Mouse (Mus musculus) intestine, embryonic 15.5 days (tissue): ENCODE measurements around the gene Guk1. TPM values are rescaled to one million over a fixed set of nuclear protein-coding genes. Genes with fewer than 3 reads are reported as not detected.

Experiments
- ATAC-seq: fragments of 200-750 bp; cut with Nextera tagmentation; 2 replicates; pipeline ENCODE4 v1.8.0; 2017; ENCODE audit warnings: moderate TSS enrichment, moderate library complexity
- H3K27ac ChIP-seq: fragments of 300-500 bp; sonication (generic); 2 replicates; pipeline ENCODE4 v1.5.1; 2015; ENCODE audit warnings: mild to moderate bottlenecking, inconsistent platforms
- H3K27me3 ChIP-seq: fragments of 300-500 bp; sonication (generic); replicated peaks from 2 replicates; pipeline ENCODE4 v1.6.1; 2015; ENCODE audit warnings: inconsistent platforms
- H3K36me3 ChIP-seq: fragments of 300-500 bp; sonication (generic); 2 replicates; pipeline ENCODE4 v1.6.1; 2015; ENCODE audit warnings: inconsistent platforms
- H3K4me1 ChIP-seq: fragments of 300-500 bp; sonication (generic); replicated peaks from 2 replicates; pipeline ENCODE4 v1.6.1; 2015; ENCODE audit warnings: inconsistent platforms
- H3K4me2 ChIP-seq: fragments of 300-500 bp; sonication (generic); replicated peaks from 2 replicates; pipeline ENCODE4 v1.6.1; 2015; ENCODE audit warnings: mild to moderate bottlenecking, inconsistent platforms
- H3K4me3 ChIP-seq: fragments of 300-500 bp; sonication (generic); replicated peaks from 2 replicates; pipeline ENCODE4 v1.5.1; 2015; ENCODE audit warnings: inconsistent platforms
- H3K9ac ChIP-seq: fragments of 300-500 bp; sonication (generic); 2 replicates; pipeline ENCODE4 v1.6.1; 2015; ENCODE audit warnings: inconsistent platforms
- H3K9me3 ChIP-seq: fragments of 300-500 bp; sonication (generic); 2 replicates; pipeline ENCODE4 v1.6.1; 2016; ENCODE audit warnings: inconsistent platforms
- whole genome bisulfite sequencing: fragments of 180-500 bp; shearing (Covaris S2); methylation state at CpG from one replicate; pipeline ENCODE4 v1.1.7; 2015; 5-methylcytosine and 5-hydroxymethylcytosine counted together
- polyA plus RNA-seq: library from polyadenylated mRNA; unstranded; fragments of >200 nt; fragmentation: Nextera tagmentation; extraction: Ambion mirVana; gene quantifications from 2 replicates; pipeline ENCODE4 v1.2.1, GENCODE M21; 2015

Guk1 gene
- 109 and 126 TPM in 2 replicates for polyA plus RNA-seq

DNA sequence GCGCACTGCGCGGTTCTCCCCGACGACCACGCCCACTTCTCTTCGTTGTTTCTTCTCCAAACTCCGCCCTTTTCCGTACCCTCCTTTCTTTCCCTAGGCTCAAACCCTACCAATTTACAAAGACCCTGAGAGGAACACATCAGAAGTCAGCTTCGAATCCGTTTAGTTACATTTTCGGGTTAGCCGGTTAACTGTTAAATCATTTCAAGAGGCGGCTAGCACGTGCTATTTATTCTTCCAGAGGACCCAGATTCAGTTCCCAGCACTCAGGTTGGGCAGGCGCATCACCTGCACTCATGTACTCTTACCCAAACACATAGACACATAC, at the start of gene Guk1:
Gene Guk1 (minus strand): TSS at position 154 of the 328 bp plus-strand sequence.
- H3K4me3 ChIP-seq = peak within 1 kb of the TSS; percentile 67
- H3K4me1 ChIP-seq = peaks cover 3% of the 10 kb centered on the region; the same call in 1 of the 2 replicates
- peak; percentile 10 for ATAC-seq
- 6% methylated on average over 16 of the region's 16 CpGs for WGBS
- H3K27me3 ChIP-seq = no peaks in the 10 kb centered on the region
- no peaks in the 10 kb centered on the region for H3K9me3 ChIP-seq
- H3K36me3 ChIP-seq = no peaks in the 10 kb centered on the region
- peak within 1 kb of the TSS; percentile 93 for H3K27ac ChIP-seq
- H3K9ac ChIP-seq = peak within 1 kb of the TSS; percentile 64
- H3K4me2 ChIP-seq = peak within 1 kb of the TSS; percentile 78

DNA sequence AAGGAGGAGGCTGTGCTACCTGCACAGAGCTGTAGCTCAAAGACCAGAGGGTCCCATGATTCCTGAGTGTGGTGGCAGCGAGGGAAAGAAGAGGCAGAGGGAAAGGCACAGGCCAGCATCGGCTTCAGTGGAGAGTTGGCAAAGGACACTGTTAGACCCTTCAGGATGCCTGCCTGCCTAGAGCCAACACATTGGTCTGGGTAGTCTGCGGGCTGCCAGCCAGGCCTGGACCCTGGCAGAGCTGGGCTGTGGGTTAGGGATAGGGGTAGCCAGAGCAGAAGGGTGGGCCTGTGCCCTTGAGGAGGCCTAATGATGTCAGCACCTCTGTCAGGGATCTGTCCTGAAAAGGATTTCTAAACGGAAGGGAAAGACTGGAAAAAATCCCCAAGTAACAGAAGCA, 47.8 kb upstream of the Guk1 start:
- H3K27ac ChIP-seq = no peak overlapping the region
- H3K4me1 ChIP-seq = no peaks in the 10 kb centered on the region
- WGBS = 81% methylated on average over 4 of the region's 4 CpGs
- H3K4me3 ChIP-seq = no peak overlapping the region
- no peak overlapping the region for H3K9ac ChIP-seq
- no peak overlapping the region for H3K4me2 ChIP-seq
- no peaks in the 10 kb centered on the region for H3K36me3 ChIP-seq
- no peaks in the 10 kb centered on the region for H3K9me3 ChIP-seq
- ATAC-seq = no peak
- 0 out of 2 replicates have a peak, but pooled peaks cover 3% of the 10 kb centered on the region for H3K27me3 ChIP-seq

GRCm38 (mm10) chr11:59239428-59239785, 47.4 kb upstream of the Guk1 start:
- Histone ChIP-seq H3K4me1 (no peaks in the 10 kb centered on the region), H3K9me3 (no peaks in the 10 kb centered on the region), H3K36me3 (no peaks in the 10 kb centered on the region), H3K27me3 (0 out of 2 replicates have a peak, but pooled peaks cover 3% of the 10 kb centered on the region), H3K4me2 (no peak overlapping the region), H3K9ac (no peak overlapping the region), H3K27ac (no peak overlapping the region), H3K4me3 (no peak overlapping the region)
- ATAC-seq = no peak; the same call in 1 of the 2 replicates
- 59% methylated on average over 4 of the region's 4 CpGs for WGBS

GRCm38 (mm10) chr11:59238525-59239427, 46.8 kb upstream of the Guk1 start:
- no peaks in the 10 kb centered on the region for H3K9me3 ChIP-seq
- no peaks in the 10 kb centered on the region for H3K4me1 ChIP-seq
- H3K36me3 ChIP-seq = no peaks in the 10 kb centered on the region
- ATAC-seq = peak; percentile 87
- H3K9ac ChIP-seq = no peak overlapping the region
- no peak overlapping the region for H3K27ac ChIP-seq
- 0 out of 2 replicates have a peak, but pooled peaks cover 3% of the 10 kb centered on the region for H3K27me3 ChIP-seq
- no peak overlapping the region for H3K4me3 ChIP-seq
- WGBS = 7% methylated on average over 14 of the region's 15 CpGs
- no peak overlapping the region for H3K4me2 ChIP-seq

GRCm38 (mm10) chr11:59232797-59233196, 40.8 kb upstream of the Guk1 start:
- WGBS = 67% methylated on average over 2 of the region's 2 CpGs
- no peaks in the 10 kb centered on the region for H3K36me3 ChIP-seq
- no peaks in the 10 kb centered on the region for H3K27me3 ChIP-seq
- H3K4me3 ChIP-seq = no peak overlapping the region
- peaks cover 8% of the 10 kb centered on the region for H3K4me1 ChIP-seq
- no peak overlapping the region for H3K9ac ChIP-seq
- H3K4me2 ChIP-seq = no peak overlapping the region
- no peaks in the 10 kb centered on the region for H3K9me3 ChIP-seq
- no peak overlapping the region for H3K27ac ChIP-seq
- no peak for ATAC-seq

DNA sequence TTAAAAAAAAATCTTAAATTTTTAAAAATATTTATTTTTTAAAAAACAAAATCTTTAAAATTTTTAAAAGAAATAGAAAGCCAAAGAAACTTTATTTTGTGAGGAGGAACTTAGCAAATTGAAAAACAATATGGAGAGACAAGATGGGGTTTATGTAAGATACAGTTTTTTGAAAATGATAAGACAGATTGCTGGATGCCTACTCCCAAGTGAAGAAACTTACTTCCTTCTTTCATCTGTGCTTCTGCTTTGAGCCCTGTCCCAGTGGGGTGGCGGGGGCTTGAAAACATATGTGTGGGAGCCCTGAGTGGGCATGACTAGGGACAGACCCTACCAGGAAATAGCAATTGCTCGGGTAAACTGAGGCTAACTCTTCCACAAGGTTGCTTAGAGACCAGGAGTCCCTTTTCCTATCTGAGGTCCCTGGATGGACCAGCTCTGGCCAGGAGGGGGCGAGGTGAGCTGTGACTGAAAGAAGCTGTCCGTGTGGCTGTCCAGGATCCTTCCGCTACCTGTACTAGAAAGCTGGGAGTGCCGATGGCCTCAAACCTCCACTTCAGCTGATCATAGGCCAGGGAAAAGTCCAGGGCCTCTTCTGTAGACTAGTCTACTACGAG, 38.2 kb upstream of the Guk1 start:
- no peak overlapping the region for H3K4me3 ChIP-seq
- WGBS = 13% methylated on average over 7 of the region's 7 CpGs
- H3K27ac ChIP-seq = no peak overlapping the region
- no peaks in the 10 kb centered on the region for H3K27me3 ChIP-seq
- peak overlapping the region; percentile 19; the same call in 1 of the 2 replicates for H3K4me2 ChIP-seq
- H3K9me3 ChIP-seq = no peaks in the 10 kb centered on the region
- no peak overlapping the region for H3K9ac ChIP-seq
- no peaks in the 10 kb centered on the region for H3K36me3 ChIP-seq
- ATAC-seq = no peak
- peaks cover 22% of the 10 kb centered on the region for H3K4me1 ChIP-seq

DNA sequence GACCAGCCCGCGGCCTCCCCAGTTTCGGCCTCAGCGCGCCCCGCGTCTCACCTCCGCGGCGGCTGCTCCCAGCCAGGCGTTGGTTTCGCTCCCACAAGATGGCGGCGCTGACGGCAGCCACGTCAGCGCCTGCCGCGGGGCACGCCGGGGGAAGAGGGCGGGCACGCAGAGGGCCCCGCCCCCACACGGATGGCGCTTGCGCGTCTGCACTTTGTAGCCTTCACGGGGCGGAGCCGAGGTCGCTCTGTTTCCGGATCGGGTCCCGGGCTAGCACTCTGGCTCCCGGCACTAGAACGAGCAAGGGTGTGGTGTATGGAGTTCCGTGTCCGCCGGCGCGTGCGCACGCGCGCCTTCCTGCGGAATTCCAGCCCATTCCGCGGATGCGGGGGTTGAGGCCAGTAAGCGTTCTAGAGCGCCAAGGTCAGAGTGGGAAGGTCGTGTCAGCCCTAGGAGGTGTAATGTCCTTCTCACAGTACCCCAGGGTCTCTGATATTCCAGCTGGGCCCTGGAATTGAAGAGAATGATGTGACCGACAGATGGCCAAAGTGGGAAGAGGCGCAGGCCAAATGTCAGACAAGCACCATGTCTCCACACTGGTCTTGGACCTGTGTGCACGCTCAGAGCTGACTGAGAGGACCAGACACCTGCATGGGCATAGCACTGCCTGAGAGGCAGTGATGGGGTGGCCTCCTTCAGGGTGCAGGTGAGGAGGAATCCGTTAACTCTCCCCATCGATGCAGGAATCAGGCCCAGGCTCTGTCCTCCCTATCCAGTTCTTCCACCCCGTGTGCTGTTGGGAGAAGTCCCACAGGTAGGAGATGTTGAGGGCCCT, 36.3 kb upstream of the Guk1 start, which contains the start of gene Arf1:
Gene Arf1 (minus strand): TSS at position 149 of the 832 bp plus-strand sequence.
- Histone ChIP-seq H3K27ac (peak within 1 kb of the TSS; percentile 97), H3K27me3 (no peaks in the 10 kb centered on the region), H3K36me3 (no peaks in the 10 kb centered on the region), H3K4me2 (peak within 1 kb of the TSS; percentile 68), H3K4me3 (peak within 1 kb of the TSS; percentile 100), H3K9me3 (no peaks in the 10 kb centered on the region), H3K4me1 (peaks cover 36% of the 10 kb centered on the region), H3K9ac (peak within 1 kb of the TSS; percentile 100)
- peak; percentile 97 for ATAC-seq
- WGBS = 5% methylated on average over 59 of the region's 59 CpGs

- peak; percentile 85 for ATAC-seq
These were observed 35.7 kb upstream of the Guk1 start for GRCm38 (mm10) chr11:59227604-59228121.

DNA sequence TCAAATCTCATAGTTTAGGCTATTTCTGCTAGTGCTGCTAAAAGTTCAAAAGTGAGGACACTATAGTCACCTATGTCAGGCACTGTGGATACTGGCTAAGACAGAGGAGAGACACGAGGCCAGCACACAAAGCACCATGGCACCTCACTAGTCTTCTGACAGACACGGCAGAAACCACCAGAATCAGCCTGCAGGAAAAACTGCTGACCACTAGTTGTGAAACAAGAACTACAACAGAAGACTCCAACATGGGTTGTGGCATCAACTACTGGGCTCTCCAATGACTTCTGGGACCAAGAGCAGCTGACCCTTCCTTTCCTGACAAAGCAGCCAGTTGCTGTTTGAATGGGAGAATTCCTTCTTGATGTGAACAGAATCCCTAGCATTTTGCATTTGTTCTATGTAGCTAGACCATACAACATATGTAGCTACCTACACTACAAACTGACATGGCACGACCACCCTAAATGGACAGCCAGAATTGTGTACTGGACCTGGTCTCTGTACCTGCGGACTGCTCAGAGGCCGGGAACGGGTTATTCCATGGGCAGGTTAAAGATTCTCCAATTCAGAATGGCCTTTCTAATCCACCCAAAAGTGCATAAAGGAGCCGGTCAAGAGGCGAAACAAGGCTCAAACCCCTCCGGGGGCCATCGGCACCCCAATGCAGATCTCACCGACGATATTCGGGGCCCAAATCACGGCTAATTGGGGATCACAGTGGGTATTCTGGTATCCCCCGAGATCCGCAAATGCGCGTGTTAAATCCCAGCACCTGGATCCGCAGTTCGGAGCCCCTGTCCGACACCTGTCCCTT, 35.0 kb upstream of the Guk1 start:
- Histone ChIP-seq H3K4me3 (peak overlapping the region; percentile 100), H3K4me1 (peaks cover 45% of the 10 kb centered on the region), H3K27ac (peak overlapping the region; percentile 97), H3K36me3 (no peaks in the 10 kb centered on the region), H3K27me3 (no peaks in the 10 kb centered on the region), H3K9ac (peak overlapping the region; percentile 100), H3K9me3 (no peaks in the 10 kb centered on the region), H3K4me2 (peak overlapping the region; percentile 68)
- 3% methylated on average over 21 of the region's 21 CpGs for WGBS
- ATAC-seq = no peak

More at GRCm38 (mm10) chr11:59227604-59228121, 35.7 kb upstream of the Guk1 start:
- peaks cover 42% of the 10 kb centered on the region for H3K4me1 ChIP-seq
- H3K9me3 ChIP-seq = no peaks in the 10 kb centered on the region
- under 1% methylated on average over 51 of the region's 51 CpGs for WGBS
- no peaks in the 10 kb centered on the region for H3K36me3 ChIP-seq
- H3K4me3 ChIP-seq = peak overlapping the region; percentile 100
- peak overlapping the region; percentile 100 for H3K9ac ChIP-seq
- H3K27me3 ChIP-seq = no peaks in the 10 kb centered on the region
- H3K27ac ChIP-seq = peak overlapping the region; percentile 97
- peak overlapping the region; percentile 68 for H3K4me2 ChIP-seq

- Histone ChIP-seq H3K9me3 (no peaks in the 10 kb centered on the region), H3K4me3 (peak overlapping the region; percentile 100), H3K36me3 (no peaks in the 10 kb centered on the region), H3K4me2 (peak overlapping the region; percentile 68), H3K9ac (peak overlapping the region; percentile 100; the same call in 1 of the 2 replicates), H3K27ac (no peak overlapping the region), H3K4me1 (peaks cover 51% of the 10 kb centered on the region), H3K27me3 (no peaks in the 10 kb centered on the region)
- WGBS = 39% methylated on average over 3 of the region's 3 CpGs
- no peak for ATAC-seq
These were observed 34.2 kb upstream of the Guk1 start for GRCm38 (mm10) chr11:59226251-59226650.

GRCm38 (mm10) chr11:59225167-59225566, 33.2 kb upstream of the Guk1 start:
- no peak for ATAC-seq
- H3K4me1 ChIP-seq = peaks cover 53% of the 10 kb centered on the region
- H3K27me3 ChIP-seq = no peaks in the 10 kb centered on the region
- no peaks in the 10 kb centered on the region for H3K9me3 ChIP-seq
- peak overlapping the region; percentile 68 for H3K4me2 ChIP-seq
- H3K4me3 ChIP-seq = no peak overlapping the region
- H3K36me3 ChIP-seq = no peaks in the 10 kb centered on the region
- H3K27ac ChIP-seq = 0 out of 2 replicates have a peak overlapping the region, but pooled peaks have one; percentile 3
- 0 out of 2 replicates have a peak overlapping the region, but pooled peaks have one; percentile 10 for H3K9ac ChIP-seq
- 71% methylated on average over 2 of the region's 2 CpGs for WGBS
